Mouse (Mus musculus): ENCODE measurements at regions not wholly inside any gene's neighbourhood (a gene's known extent, or its start where the extent isn't known, plus 50 kb on each side); places are given as distances from the start of the nearest gene placed in this dataset.

- 81% methylated on average over 8 of the region's 8 CpGs for WGBS
- Histone ChIP-seq H3K27me3 (ENCODE audit: control insufficient read depth, insufficient read depth, low read length) (no peaks in the 10 kb centered on the region), H3K27ac (ENCODE audit: control insufficient read depth, insufficient read depth, low read length) (no peak overlapping the region), H3K36me3 (ENCODE audit: control insufficient read depth, insufficient read depth, low read length) (no peaks in the 10 kb centered on the region), H3K4me3 (ENCODE audit: control insufficient read depth, insufficient read depth, low read length) (no peak overlapping the region), H3K4me1 (replicated peaks; ENCODE audit: control insufficient read depth, insufficient read depth, low read length) (peaks cover 18% of the 10 kb centered on the region)
- TF ChIP-seq POLR2A (IDR thresholded peaks at IDR 0.05; ENCODE audit: control insufficient read depth, extremely low read depth, insufficient read depth, low read length, poor library complexity): no peak
- TF ChIP-seq CTCF (IDR thresholded peaks at IDR 0.05; ENCODE audit: borderline replicate concordance, control insufficient read depth, extremely low read depth, insufficient read depth, low read length, poor library complexity): no peak
- no peak for DNase-seq
These were observed 93.8 kb downstream of the Arl4c start for GRCm38 (mm10) chr1:88608236-88608635.

GRCm38 (mm10) chr1:88605616-88606190 lies 95.8 kb upstream of the Glrp1 start:
- Histone ChIP-seq H3K27me3 (ENCODE audit: control insufficient read depth, insufficient read depth, low read length) (no peaks in the 10 kb centered on the region), H3K36me3 (ENCODE audit: control insufficient read depth, insufficient read depth, low read length) (no peaks in the 10 kb centered on the region), H3K4me1 (replicated peaks; ENCODE audit: control insufficient read depth, insufficient read depth, low read length) (peaks cover 2% of the 10 kb centered on the region; the same call in 1 of the 2 replicates), H3K27ac (ENCODE audit: control insufficient read depth, insufficient read depth, low read length) (no peak overlapping the region), H3K4me3 (ENCODE audit: control insufficient read depth, insufficient read depth, low read length) (no peak overlapping the region)
- TF ChIP-seq POLR2A (IDR thresholded peaks at IDR 0.05; ENCODE audit: control insufficient read depth, extremely low read depth, insufficient read depth, low read length, poor library complexity): no peak
- TF ChIP-seq CTCF (IDR thresholded peaks at IDR 0.05; ENCODE audit: borderline replicate concordance, control insufficient read depth, extremely low read depth, insufficient read depth, low read length, poor library complexity): no peak
- no peak for DNase-seq
- 91% methylated on average over 14 of the region's 14 CpGs for WGBS

DNA sequence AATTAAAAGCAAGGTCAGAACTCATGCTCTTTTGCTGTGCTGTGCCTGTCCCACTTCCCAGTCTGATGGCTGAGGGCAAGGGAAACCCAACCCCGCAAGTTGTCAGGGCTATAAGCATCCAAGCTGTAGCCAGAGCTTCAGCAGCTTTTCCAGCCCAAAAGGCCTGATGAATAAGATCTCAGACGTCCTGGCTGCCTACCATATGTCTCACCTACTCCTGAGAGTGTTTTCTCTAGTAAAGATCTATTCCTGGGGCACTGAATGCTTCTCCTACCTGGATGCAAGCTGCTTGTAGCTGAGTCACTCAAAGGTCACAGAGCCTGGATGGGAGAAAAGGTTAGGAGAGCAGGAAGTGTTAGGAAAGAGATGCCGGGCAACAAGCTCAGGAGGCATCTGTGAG lies 92.4 kb upstream of the Glrp1 start:
- WGBS: 99% methylated on average over 3 of the region's 3 CpGs
- H3K27me3 ChIP-seq (ENCODE audit: control insufficient read depth, insufficient read depth, low read length): no peaks in the 10 kb centered on the region
- no peaks in the 10 kb centered on the region for H3K36me3 ChIP-seq (ENCODE audit: control insufficient read depth, insufficient read depth, low read length)
- no peak for DNase-seq
- no peak overlapping the region for H3K4me3 ChIP-seq (ENCODE audit: control insufficient read depth, insufficient read depth, low read length)
- no peaks in the 10 kb centered on the region for H3K4me1 ChIP-seq (replicated peaks; ENCODE audit: control insufficient read depth, insufficient read depth, low read length)
- H3K27ac ChIP-seq (ENCODE audit: control insufficient read depth, insufficient read depth, low read length): no peak overlapping the region
- TF ChIP-seq CTCF (IDR thresholded peaks at IDR 0.05; ENCODE audit: borderline replicate concordance, control insufficient read depth, extremely low read depth, insufficient read depth, low read length, poor library complexity) (no peak), POLR2A (IDR thresholded peaks at IDR 0.05; ENCODE audit: control insufficient read depth, extremely low read depth, insufficient read depth, low read length, poor library complexity) (no peak)

- DNase-seq: no peak
- H3K36me3 ChIP-seq (ENCODE audit: control insufficient read depth, insufficient read depth, low read length): no peaks in the 10 kb centered on the region
- WGBS: 95% methylated on average over 8 of the region's 8 CpGs
- no peak overlapping the region for H3K4me3 ChIP-seq (ENCODE audit: control insufficient read depth, insufficient read depth, low read length)
- H3K4me1 ChIP-seq (replicated peaks; ENCODE audit: control insufficient read depth, insufficient read depth, low read length): no peaks in the 10 kb centered on the region
- TF ChIP-seq CTCF (IDR thresholded peaks at IDR 0.05; ENCODE audit: borderline replicate concordance, control insufficient read depth, extremely low read depth, insufficient read depth, low read length, poor library complexity) (no peak), POLR2A (IDR thresholded peaks at IDR 0.05; ENCODE audit: control insufficient read depth, extremely low read depth, insufficient read depth, low read length, poor library complexity) (no peak)
- H3K27me3 ChIP-seq (ENCODE audit: control insufficient read depth, insufficient read depth, low read length): no peaks in the 10 kb centered on the region
- no peak overlapping the region for H3K27ac ChIP-seq (ENCODE audit: control insufficient read depth, insufficient read depth, low read length)
These were observed 91.9 kb upstream of the Glrp1 start for GRCm38 (mm10) chr1:88601801-88602200.

GRCm38 (mm10) chr1:88600145-88600544 lies 90.3 kb upstream of the Glrp1 start:
- no peaks in the 10 kb centered on the region for H3K4me1 ChIP-seq (replicated peaks; ENCODE audit: control insufficient read depth, insufficient read depth, low read length)
- H3K27me3 ChIP-seq (ENCODE audit: control insufficient read depth, insufficient read depth, low read length): no peaks in the 10 kb centered on the region
- no peak for DNase-seq
- no peaks in the 10 kb centered on the region for H3K36me3 ChIP-seq (ENCODE audit: control insufficient read depth, insufficient read depth, low read length)
- WGBS: 90% methylated on average over 1 of the region's 1 CpGs
- H3K27ac ChIP-seq (ENCODE audit: control insufficient read depth, insufficient read depth, low read length): no peak overlapping the region
- no peak overlapping the region for H3K4me3 ChIP-seq (ENCODE audit: control insufficient read depth, insufficient read depth, low read length)
- no peak for TF ChIP-seq POLR2A (IDR thresholded peaks at IDR 0.05; ENCODE audit: control insufficient read depth, extremely low read depth, insufficient read depth, low read length, poor library complexity)

DNA sequence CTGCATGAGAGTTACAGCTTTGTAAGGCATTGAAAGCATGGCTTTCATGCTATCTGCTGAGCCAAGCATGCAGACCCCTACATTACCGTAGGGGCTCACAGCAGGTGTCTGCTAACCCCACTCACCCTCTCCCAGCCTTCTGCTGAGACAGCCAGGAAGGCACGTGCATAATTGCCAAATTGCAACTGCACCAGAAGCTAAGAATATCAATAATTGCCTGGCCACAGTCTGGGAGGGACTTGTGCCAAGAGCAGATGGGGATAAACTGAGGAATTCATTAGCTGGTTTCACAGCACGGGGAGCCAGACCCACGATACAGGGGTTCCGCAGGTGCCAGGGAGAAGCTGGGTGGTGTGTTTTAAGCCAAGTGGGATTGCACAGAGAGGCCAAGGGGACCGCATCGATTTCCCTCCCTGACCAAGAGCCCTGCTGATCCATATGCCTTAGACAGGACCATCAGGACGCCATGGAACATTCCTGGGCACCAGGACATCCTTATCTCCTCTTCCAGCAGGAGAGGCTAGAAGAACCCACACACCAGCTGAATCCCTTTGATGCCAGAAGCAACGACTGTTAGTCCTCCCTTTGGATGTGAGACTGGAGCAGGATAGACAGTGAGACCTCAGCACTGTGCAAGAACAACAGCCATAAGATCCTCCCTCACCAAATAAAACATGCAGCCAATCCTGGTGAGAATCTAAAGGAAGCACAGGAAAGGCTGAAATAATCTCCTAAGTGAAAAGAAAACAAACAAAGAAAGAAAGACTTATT lies 84.8 kb upstream of the Glrp1 start:
- H3K36me3 ChIP-seq (ENCODE audit: control insufficient read depth, insufficient read depth, low read length): no peaks in the 10 kb centered on the region
- peaks cover 8% of the 10 kb centered on the region for H3K4me1 ChIP-seq (replicated peaks; ENCODE audit: control insufficient read depth, insufficient read depth, low read length)
- no peak for DNase-seq
- H3K27ac ChIP-seq (ENCODE audit: control insufficient read depth, insufficient read depth, low read length): no peak overlapping the region
- TF ChIP-seq POLR2A (IDR thresholded peaks at IDR 0.05; ENCODE audit: control insufficient read depth, extremely low read depth, insufficient read depth, low read length, poor library complexity): no peak
- TF ChIP-seq CTCF (IDR thresholded peaks at IDR 0.05; ENCODE audit: borderline replicate concordance, control insufficient read depth, extremely low read depth, insufficient read depth, low read length, poor library complexity): no peak
- no peaks in the 10 kb centered on the region for H3K27me3 ChIP-seq (ENCODE audit: control insufficient read depth, insufficient read depth, low read length)
- no peak overlapping the region for H3K4me3 ChIP-seq (ENCODE audit: control insufficient read depth, insufficient read depth, low read length)
- 91% methylated on average over 9 of the region's 9 CpGs for WGBS

Measured in thymus, adult 2 months (tissue).